Mouse (Mus musculus): ENCODE measurements at regions not wholly inside any gene's neighbourhood (a gene's known extent, or its start where the extent isn't known, plus 50 kb on each side); places are given as distances from the start of the nearest gene placed in this dataset.

- no peaks in the 10 kb centered on the region for H3K27me3 ChIP-seq (ENCODE audit: control insufficient read depth, insufficient read depth, low read length, poor library complexity, severe bottlenecking)
- no peaks in the 10 kb centered on the region for H3K36me3 ChIP-seq (ENCODE audit: control insufficient read depth, insufficient read depth, low read length, poor library complexity, severe bottlenecking)
- no peak for DNase-seq (ENCODE audit: low read depth, low spot score)
Observed at GRCm38 (mm10) chr19:28732998-28733397, 53.1 kb upstream of the Glis3 start.

- Histone ChIP-seq H3K36me3 (ENCODE audit: control insufficient read depth, insufficient read depth, low read length, poor library complexity, severe bottlenecking) (no peaks in the 10 kb centered on the region), H3K27me3 (ENCODE audit: control insufficient read depth, insufficient read depth, low read length, poor library complexity, severe bottlenecking) (no peaks in the 10 kb centered on the region)
- DNase-seq (ENCODE audit: low read depth, low spot score) = no peak
Observed at GRCm38 (mm10) chr19:28733781-28734180, 53.9 kb upstream of the Glis3 start.

GRCm38 (mm10) chr19:28743176-28743793 lies 63.4 kb upstream of the Glis3 start:
- no peak for DNase-seq (ENCODE audit: low read depth, low spot score)
- no peaks in the 10 kb centered on the region for H3K36me3 ChIP-seq (ENCODE audit: control insufficient read depth, insufficient read depth, low read length, poor library complexity, severe bottlenecking)

DNA sequence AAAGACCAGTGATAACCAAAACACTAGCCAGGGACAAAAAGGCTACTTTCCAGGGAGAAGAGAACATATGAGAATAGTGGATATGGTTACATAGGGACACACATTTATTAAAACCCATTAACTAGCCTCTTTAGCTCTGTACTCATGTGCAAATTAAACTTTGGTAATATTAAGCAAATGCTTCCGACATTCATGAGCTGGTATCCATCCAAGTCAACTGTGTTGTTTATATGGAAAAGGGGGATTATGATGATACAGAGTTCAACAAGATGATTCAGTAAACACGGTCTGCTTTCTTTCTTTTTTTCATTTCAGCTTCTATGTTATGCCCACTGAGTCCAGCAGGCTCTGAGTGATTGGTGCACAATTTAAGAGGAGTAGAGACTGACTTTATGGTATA lies 65.2 kb upstream of the Glis3 start:
- DNase-seq (ENCODE audit: low read depth, low spot score) = no peak

More at GRCm38 (mm10) chr19:28743176-28743793, 63.4 kb upstream of the Glis3 start:
- H3K27me3 ChIP-seq (ENCODE audit: control insufficient read depth, insufficient read depth, low read length, poor library complexity, severe bottlenecking) = no peaks in the 10 kb centered on the region

DNA sequence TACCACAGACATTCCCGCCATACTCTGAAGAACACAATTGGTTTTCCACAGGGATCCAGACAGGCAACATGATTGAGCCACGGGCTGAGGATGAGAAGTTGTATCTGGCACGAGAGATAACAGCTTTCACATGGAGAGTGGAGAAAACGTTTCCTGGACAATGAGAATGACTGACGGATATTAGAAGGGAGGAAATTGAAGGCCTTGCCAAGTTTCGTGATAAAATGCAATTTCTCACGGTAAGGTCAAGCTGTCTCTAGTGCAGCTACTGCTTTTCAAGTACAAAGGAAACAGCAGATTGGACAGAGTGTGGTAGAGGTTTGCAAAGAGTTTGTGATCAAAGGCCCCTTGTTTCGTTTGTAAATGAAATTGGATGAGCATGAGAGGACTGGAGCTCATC lies 65.7 kb upstream of the Glis3 start:
- no peak for DNase-seq (ENCODE audit: low read depth, low spot score)

More for the DNA sequence above, 65.2 kb upstream of the Glis3 start:
- Histone ChIP-seq H3K27me3 (ENCODE audit: control insufficient read depth, insufficient read depth, low read length, poor library complexity, severe bottlenecking) (no peaks in the 10 kb centered on the region), H3K36me3 (ENCODE audit: control insufficient read depth, insufficient read depth, low read length, poor library complexity, severe bottlenecking) (no peaks in the 10 kb centered on the region)

DNA sequence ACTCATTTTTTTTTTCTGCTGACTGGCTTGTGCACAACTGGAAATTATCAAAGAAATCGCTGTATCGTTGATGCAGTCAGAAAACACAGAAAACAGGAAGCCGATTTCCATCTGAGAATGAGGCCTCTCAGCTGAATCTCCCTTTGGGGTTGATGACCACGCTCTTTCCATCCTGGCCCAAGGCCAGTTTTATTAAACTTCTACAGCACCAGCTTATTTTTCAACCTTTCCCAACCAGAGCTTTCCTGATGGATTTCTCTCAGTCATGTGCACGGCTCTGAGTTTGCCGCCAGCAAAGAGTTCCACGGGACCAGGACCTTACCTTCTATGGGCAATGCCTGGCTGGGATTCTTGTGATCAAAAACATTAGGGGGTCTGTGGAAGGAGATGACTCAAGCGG lies 71.2 kb upstream of the Glis3 start:
- no peaks in the 10 kb centered on the region for H3K27me3 ChIP-seq (ENCODE audit: control insufficient read depth, insufficient read depth, low read length, poor library complexity, severe bottlenecking)
- H3K36me3 ChIP-seq (ENCODE audit: control insufficient read depth, insufficient read depth, low read length, poor library complexity, severe bottlenecking) = no peaks in the 10 kb centered on the region
- DNase-seq (ENCODE audit: low read depth, low spot score) = no peak

More for the DNA sequence above, 65.7 kb upstream of the Glis3 start:
- H3K27me3 ChIP-seq (ENCODE audit: control insufficient read depth, insufficient read depth, low read length, poor library complexity, severe bottlenecking) = no peaks in the 10 kb centered on the region
- no peaks in the 10 kb centered on the region for H3K36me3 ChIP-seq (ENCODE audit: control insufficient read depth, insufficient read depth, low read length, poor library complexity, severe bottlenecking)

DNA sequence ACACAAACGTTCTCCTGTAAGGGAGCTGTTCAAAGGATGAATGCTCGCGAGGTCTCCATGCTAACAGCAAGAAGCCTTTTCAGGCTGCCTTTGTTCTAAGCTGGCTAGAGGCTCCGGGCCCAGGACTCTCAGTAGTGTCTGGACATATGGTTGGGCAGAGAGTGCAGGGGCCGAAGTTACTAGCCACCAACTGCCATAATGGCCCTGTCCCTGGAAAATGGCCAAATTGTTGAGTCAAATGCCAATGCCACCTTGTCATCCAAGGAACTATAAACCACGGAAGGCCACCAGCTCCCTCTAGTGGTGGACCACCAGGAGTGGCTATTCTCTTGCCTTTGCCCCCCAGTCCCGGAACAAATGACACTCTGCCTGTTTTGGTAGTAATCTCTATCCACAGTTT lies 76.0 kb upstream of the Slc1a1 start:
- H3K36me3 ChIP-seq (ENCODE audit: control insufficient read depth, insufficient read depth, low read length, poor library complexity, severe bottlenecking) = no peaks in the 10 kb centered on the region
- no peaks in the 10 kb centered on the region for H3K27me3 ChIP-seq (ENCODE audit: control insufficient read depth, insufficient read depth, low read length, poor library complexity, severe bottlenecking)
- peak; percentile 61 for DNase-seq (ENCODE audit: low read depth, low spot score)

DNA sequence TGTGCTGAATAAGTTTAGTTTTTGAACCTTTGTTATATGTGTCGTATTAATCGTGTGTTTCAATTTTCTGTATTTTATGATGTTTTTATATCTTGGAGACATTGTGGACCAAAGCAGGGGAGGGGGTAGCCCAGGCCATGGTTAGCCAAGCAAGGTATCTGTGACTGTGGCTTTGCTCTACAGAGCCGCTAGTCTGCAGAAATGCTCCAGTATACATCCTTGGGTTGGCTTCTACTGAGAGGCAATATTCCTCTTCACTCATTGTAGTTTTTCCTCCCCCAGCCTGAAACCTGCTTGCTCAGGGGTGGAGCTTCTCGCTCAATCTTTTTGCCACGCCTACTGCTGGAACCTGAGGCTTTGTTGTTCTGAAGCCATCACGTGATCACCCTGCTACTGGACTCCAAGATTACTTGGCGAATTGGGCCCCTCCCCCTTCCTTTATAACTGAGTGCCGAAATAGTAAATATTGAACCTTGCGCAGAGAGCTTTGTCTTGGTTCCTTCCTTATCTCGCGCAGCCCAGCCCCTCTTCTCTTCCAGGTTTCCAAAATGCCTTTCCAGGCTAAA lies 70.0 kb upstream of the Slc1a1 start:
- no peaks in the 10 kb centered on the region for H3K27me3 ChIP-seq (ENCODE audit: control insufficient read depth, insufficient read depth, low read length, poor library complexity, severe bottlenecking)
- DNase-seq (ENCODE audit: low read depth, low spot score) = no peak
- no peaks in the 10 kb centered on the region for H3K36me3 ChIP-seq (ENCODE audit: control insufficient read depth, insufficient read depth, low read length, poor library complexity, severe bottlenecking)

DNA sequence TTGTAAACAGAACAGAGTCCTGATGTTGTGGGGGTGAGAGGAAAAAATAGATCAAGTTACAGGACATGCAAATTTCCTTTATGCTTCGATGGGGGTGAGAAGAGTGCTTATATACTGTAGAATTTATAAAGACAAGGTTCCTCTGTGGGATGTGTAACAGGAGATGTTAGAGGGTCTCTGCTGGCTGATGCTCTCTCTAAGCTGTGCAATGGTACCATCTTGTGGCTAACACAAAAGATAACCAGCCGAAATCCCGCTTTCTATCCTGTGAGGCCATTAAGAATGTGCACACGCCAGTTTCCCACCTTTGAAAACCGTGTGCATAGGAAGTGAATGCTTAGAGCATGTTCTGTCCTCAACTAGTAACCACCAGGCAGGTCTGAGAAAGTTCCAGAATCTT lies 66.6 kb upstream of the Slc1a1 start:
- Histone ChIP-seq H3K36me3 (ENCODE audit: control insufficient read depth, insufficient read depth, low read length, poor library complexity, severe bottlenecking) (no peaks in the 10 kb centered on the region), H3K27me3 (ENCODE audit: control insufficient read depth, insufficient read depth, low read length, poor library complexity, severe bottlenecking) (no peaks in the 10 kb centered on the region)

GRCm38 (mm10) chr19:28770419-28770818 lies 64.4 kb upstream of the Slc1a1 start:
- DNase-seq (ENCODE audit: low read depth, low spot score) = no peak

More for the DNA sequence above, 66.6 kb upstream of the Slc1a1 start:
- DNase-seq (ENCODE audit: low read depth, low spot score) = peak; percentile 23

DNA sequence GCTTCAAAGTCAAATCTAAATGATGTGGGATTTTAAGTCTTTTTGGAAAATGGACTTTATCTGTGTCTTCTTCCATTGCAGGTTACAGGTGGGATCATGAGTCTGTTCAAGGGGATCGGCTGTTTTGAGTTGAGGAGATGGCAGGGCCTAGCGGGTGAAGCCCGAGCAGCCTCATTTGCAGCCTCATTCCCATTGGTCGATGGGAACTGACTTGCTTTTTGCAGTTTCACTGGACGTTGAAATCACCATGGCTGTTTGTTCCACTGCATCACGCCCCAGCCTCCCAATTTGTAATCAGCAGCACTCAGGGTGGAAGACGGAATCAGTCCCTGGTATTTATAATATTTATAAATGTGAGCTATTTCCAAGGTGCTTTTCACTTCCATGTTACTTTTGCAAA lies 63.0 kb upstream of the Slc1a1 start:
- DNase-seq (ENCODE audit: low read depth, low spot score) = no peak
- Histone ChIP-seq H3K27me3 (ENCODE audit: control insufficient read depth, insufficient read depth, low read length, poor library complexity, severe bottlenecking) (no peaks in the 10 kb centered on the region), H3K36me3 (ENCODE audit: control insufficient read depth, insufficient read depth, low read length, poor library complexity, severe bottlenecking) (no peaks in the 10 kb centered on the region)

More at GRCm38 (mm10) chr19:28770419-28770818, 64.4 kb upstream of the Slc1a1 start:
- Histone ChIP-seq H3K36me3 (ENCODE audit: control insufficient read depth, insufficient read depth, low read length, poor library complexity, severe bottlenecking) (no peaks in the 10 kb centered on the region), H3K27me3 (ENCODE audit: control insufficient read depth, insufficient read depth, low read length, poor library complexity, severe bottlenecking) (no peaks in the 10 kb centered on the region)

GRCm38 (mm10) chr19:28772840-28773570 lies 61.8 kb upstream of the Slc1a1 start:
- peak; percentile 76 for DNase-seq (ENCODE audit: low read depth, low spot score)
- Histone ChIP-seq H3K27me3 (ENCODE audit: control insufficient read depth, insufficient read depth, low read length, poor library complexity, severe bottlenecking) (no peaks in the 10 kb centered on the region), H3K36me3 (ENCODE audit: control insufficient read depth, insufficient read depth, low read length, poor library complexity, severe bottlenecking) (no peaks in the 10 kb centered on the region)

- DNase-seq (ENCODE audit: low read depth, low spot score) = no peak
- no peaks in the 10 kb centered on the region for H3K27me3 ChIP-seq (ENCODE audit: control insufficient read depth, insufficient read depth, low read length, poor library complexity, severe bottlenecking)
- no peaks in the 10 kb centered on the region for H3K36me3 ChIP-seq (ENCODE audit: control insufficient read depth, insufficient read depth, low read length, poor library complexity, severe bottlenecking)
Observed at GRCm38 (mm10) chr19:28776868-28777267, 58.0 kb upstream of the Slc1a1 start.

GRCm38 (mm10) chr19:28777674-28778073 lies 57.2 kb upstream of the Slc1a1 start:
- no peak for DNase-seq (ENCODE audit: low read depth, low spot score)
- Histone ChIP-seq H3K27me3 (ENCODE audit: control insufficient read depth, insufficient read depth, low read length, poor library complexity, severe bottlenecking) (no peaks in the 10 kb centered on the region), H3K36me3 (ENCODE audit: control insufficient read depth, insufficient read depth, low read length, poor library complexity, severe bottlenecking) (no peaks in the 10 kb centered on the region)

DNA sequence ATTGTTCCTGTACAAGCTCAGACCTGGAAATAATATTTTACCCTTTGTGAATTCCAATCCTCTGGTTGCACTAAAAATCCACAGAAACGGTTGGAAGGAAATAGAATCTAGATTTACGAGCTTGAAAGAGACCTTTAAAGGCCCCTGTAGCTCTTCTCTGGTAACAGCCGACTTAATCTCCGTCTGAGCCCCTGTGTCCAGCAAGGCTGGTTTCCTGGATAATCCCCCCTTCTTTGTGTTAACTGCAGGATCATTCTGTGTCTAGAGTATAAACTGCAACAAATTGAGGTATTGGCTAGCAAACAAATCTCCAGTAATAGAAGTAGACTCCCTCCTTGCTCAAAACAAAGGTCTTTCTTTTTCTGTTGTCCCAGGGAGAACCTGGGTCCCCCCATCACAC lies 56.5 kb upstream of the Slc1a1 start:
- no peaks in the 10 kb centered on the region for H3K27me3 ChIP-seq (ENCODE audit: control insufficient read depth, insufficient read depth, low read length, poor library complexity, severe bottlenecking)
- H3K36me3 ChIP-seq (ENCODE audit: control insufficient read depth, insufficient read depth, low read length, poor library complexity, severe bottlenecking) = no peaks in the 10 kb centered on the region
- no peak for DNase-seq (ENCODE audit: low read depth, low spot score)

Measured in splenic B cell, adult 2 months (primary cell).